Mouse (Mus musculus): ENCODE results near the gene Kcna10.

The Kcna10 gene

DNA sequence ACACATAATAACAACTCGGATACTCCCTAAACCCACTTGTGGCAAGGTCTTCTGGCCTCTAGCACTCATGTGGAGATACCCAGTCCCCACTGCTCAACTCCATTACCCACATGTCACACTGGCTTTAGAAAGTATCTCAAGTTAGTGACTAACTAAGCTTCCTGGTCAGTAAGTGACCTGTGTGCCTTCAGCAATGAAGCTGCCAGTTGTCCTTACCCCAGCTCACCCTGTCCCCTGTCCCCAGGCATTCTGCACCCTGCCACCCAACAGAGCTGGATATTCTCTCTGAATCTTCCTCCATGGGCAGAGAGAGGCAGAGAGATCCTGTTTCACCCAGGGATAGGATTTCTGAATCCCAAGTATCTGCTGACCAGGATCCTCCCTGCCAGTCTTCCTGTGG, at the start of gene Kcna10:
Gene Kcna10 (plus strand): TSS at position 301 of the 400 bp plus-strand sequence.
- no peak for DNase-seq (ENCODE audit: low spot score in 2 of 2)

DNA sequence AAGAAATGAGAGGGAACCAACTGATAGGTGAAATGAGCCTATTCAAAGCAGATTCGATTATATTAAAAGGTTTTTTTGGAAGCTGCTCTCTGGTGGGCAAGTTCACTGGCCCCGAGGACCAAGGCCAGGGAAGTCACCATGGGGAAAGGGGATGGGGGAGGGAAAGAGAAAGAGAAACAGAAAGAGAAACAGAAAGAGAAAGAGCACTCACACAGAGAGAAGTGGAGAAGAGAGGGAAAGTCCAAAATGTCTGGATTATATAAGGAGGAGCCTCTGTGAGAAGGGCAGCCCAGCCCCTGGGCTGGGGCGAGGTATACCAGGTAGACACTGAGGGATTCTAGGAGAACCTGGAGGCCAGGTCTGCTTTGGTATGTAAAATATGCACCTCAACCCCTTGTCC, 48.4 kb upstream of the Kcna10 start:
- no peak for DNase-seq (ENCODE audit: low spot score in 2 of 2)

DNA sequence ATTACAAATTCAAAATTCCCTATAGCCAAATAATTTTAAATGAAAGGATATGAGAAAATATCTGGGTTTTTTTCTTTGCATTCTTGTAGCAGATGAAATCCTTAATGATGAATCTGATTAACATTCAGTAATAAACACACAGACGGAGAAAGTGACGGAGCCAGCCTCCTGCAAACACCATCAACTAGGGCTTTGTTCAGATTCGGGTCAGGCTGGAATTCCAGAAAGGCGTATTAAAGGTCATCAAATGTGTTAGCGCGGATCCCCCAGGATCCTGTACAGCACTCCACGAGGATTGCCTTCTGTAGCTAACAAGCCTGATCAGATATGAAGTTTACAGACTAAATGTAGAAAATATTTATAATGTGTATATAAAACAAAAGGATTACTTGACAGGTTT, 35.7 kb upstream of the Kcna10 start:
- no peak for DNase-seq (ENCODE audit: low spot score in 2 of 2)

DNA sequence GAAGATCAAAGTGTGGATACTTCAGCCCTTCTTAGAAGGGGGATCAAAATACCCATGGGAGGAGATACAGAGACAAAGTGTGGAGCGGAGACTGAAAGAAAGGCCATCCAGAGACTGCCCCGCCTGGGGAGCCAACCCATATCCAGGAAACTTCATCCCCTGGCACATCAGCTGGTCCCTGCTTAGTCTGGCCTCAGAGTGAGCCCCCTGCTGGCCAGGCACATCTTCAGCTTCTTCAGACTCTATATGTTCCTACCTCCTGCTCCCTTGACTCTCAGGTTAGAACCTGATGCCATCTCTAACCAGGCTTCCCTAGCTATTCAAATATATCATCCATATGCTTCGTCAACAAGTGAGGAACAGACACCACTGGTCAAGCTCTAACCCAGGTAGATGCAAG, 33.9 kb upstream of the Kcna10 start:
- DNase-seq (ENCODE audit: low spot score in 2 of 2): no peak

DNA sequence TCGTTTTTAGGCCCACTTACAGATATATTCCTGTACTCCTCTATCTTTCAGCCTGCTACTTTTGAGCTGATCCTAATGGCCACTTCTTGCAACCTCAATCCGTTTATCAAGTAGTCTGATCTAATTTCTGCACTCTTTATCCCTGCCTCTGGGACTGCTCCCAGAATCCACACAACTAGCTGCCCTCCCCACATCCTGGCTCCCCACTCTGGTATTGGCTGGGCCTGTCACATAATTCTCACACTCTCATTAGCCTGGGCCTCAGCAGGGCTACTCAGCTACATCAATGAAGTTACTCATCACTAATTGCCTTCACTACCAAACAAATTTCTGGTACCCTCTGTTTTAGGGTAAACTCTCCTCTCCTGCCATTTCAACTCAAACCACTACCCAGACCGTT, 32.4 kb upstream of the Kcna10 start:
- DNase-seq (ENCODE audit: low spot score in 2 of 2): peak in 1 of 2 experiments; percentile 19

DNA sequence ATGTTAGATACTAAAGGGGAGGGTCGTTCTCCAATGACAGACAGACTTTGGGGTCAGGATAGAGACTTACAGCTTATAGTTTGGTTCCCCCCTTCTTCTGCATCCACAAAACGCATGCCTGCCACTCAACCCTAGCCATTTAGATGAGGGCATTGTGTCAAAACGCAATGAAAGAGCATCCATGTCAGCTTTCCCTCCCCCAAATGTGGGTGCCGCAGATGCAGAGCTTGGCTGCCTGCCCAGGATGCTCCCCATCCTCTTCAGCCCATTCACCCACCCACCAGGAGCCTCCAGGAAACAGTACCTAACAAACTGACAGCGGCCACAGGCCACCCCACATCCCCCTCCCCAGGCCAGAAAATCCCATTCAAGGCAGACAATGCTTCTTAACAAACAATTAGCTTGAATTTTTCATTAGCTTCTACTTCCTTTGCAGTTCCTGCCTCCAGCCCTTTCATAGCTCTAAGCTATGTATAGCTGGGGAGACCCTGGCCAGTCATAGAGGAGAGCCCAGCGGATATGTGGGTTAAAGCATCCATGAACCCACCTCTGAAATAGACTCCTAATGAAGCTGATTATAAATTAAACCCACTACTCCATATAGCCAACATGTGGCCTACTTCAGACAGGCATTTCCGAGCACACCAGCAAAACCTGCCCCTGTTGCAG, 31.9 kb upstream of the Kcna10 start:
- peak in 1 of 2 experiments; percentile 38 for DNase-seq (ENCODE audit: low spot score in 2 of 2)

DNA sequence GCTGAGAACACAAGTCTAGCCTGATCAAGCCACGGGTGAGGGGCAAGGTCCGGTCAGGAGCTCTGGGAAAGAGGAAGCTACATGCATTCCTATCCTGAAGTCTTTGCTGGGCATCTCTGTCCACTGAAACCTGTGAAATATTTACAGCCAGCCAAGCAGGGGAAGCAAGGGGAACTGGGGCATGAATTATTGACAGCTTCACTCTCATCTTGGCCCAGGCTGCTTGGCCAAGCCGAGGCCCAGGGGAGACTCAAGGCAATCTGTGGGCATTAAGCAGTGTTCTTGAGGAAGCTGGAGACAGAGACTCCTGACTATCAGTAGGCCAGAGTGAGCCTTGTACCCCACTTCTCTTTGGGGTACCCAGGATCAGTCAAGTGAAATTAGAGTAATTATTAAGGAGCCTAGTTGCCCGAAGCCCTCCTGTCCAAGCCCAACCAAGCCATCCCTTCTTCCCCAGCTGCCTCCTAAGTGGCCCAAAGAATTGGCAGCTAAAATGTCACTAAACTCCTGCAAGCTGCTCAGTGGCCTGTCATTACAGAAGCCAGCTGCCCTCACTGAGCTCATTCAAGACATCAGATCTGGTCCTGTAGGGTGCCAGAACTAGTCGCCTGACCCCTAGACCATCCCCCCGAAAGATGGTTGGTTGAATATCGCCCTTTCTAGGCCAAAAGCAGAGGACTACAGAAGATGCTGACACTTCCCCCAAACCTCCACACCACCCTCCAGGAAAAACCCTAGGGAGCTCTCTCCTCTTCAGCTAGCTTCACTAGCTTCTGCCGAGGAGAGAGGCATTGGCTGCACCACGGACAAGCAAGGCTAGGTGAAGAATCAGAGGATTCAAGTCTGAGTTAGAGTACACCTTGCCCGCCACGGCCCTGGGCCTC, 28.8 kb upstream of the Kcna10 start:
- DNase-seq (ENCODE audit: low spot score in 2 of 2): no peak

DNA sequence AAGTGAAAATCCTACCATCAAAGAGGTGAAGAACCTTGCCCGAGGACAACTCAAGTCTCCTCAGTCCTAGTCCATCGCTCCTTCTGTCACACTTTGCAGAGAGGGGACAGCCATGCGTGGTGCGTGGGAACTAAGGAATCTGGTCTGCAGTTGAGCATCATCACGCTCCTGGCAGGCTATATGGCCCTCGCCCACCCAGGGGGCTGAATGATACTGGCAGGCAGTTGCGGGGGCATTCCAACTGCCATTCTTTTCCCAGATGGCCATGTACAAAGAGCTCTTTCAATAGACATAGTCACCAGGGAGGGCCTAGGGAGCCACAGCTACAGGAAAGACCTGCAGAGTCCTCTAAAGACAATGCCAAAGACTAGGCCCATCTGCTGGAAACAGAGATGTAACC, 24.0 kb upstream of the Kcna10 start:
- no peak for DNase-seq (ENCODE audit: low spot score in 2 of 2)

DNA sequence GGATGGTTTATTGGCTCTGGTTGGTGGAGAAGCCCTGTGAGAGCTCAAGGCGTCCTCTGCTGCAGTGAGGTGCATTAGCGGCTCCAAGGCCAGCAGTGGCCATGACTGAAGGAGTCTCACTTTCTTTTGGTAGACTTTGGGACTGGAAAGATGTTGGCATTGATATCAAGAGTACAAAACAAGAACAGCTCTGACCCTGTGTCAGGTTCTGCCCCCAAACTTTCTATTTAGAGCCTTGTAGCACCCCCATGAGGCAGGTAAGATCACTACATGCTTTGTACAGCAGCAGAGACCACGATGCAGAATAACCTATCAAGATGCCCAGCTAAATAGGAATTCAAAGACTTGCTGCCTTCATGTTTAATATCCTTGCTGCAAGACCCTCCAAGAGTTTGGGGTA, 23.4 kb upstream of the Kcna10 start:
- DNase-seq (ENCODE audit: low spot score in 2 of 2): peak in 1 of 2 experiments; percentile 31

DNA sequence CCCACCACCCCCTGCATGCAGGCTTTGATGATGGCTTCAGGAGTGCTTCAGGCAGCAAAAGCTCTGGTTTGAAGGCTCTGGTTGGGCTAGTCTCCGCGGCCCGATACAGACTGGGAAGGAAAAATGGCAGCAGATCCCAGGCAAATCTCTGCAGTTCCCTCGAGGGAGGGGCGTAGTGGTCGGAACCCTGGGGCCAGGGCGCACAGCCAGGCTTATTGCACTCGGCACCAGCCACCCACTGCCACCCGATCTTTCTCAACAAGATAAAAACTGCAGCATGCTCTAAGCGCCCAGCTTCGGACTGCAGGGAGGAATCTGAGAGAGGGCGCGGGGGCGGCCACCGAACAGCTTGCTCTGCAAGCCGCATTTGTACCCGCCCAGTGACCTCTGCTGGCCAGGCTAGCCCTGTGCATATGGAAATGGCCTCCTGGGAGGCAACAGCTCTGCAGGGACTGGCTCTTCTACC, 23.0 kb upstream of the Kcna10 start:
- peak; percentile 40 to 52 for DNase-seq (ENCODE audit: low spot score in 2 of 2)

DNA sequence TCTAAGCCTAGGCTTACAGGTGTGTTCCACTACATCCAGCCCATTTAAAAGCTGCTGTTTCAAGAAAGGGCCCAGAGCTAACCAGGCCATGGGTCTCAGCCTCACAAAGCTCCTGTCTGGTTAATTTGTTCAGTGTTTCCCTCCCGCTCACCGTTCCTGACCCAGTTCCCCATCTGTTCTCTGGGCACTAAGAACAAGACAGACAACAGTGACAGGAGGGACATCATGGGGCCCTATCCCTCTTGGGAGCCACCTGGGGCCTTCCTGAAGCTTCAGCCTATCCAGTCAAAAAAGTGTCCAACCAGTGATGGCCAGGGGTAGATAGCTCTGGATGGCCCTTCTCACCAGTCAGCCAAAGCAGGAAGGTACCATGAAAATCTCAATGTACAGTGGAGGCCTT, 20.1 kb upstream of the Kcna10 start:
- DNase-seq (ENCODE audit: low spot score in 2 of 2): no peak

DNA sequence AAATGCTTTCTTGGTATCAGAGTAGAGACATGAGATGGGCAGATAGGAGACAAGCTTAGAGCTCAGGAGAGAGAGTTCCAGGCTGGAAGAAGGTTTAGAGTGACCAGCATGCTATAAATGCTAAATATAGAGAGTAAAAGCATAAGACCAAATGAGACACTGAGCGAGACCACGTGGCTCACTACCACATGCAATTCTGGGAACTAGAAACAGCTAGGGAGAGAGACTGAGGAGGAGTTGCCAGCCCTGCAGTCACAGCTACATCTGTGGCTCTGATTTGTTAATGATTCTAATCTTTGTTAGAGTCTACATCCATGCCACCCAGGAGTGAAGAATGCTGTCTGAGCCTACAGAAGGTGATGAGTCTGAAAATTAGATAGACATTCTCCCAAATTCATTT, 13.3 kb upstream of the Kcna10 start:
- no peak for DNase-seq (ENCODE audit: low spot score in 2 of 2)

DNA sequence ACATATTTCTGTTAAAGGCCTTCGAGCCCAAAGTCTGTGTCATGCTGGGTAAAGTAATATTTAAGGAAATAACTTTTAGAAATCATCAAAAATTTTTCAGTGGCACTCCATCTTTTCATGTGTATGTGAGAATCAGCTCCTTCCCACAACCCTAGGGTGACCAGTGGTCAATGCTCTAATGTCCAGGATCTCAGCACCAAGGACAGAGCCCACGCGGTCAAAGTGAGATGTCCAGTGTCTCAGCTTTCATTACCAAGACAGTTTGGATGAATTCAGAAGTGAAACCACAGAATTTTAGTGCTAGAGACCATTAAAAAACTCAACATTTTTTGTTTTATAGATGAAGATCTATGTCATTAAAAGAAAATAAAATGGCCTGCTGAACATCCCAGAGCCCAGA, 10.9 kb upstream of the Kcna10 start:
- DNase-seq (ENCODE audit: low spot score in 2 of 2): no peak

DNA sequence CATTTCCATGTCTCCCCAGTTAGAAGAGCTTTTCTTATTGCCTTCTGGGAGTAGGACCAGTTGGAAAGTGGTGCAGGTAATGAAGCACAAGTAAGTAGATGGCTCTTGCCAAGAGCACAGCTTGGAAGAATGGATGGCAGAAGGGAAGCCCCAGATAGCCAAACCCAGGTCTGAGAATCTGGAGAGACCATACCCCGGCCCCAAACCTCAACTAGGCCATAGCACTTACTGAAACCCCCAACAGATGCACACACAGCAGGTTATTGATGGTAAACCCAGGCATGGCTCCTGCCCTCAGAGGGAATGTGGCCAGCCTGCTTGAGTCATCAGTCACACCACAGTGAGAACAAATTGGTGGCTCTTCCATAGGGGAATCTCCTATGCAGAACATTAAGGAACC, 10.3 kb upstream of the Kcna10 start:
- DNase-seq (ENCODE audit: low spot score in 2 of 2): no peak

DNA sequence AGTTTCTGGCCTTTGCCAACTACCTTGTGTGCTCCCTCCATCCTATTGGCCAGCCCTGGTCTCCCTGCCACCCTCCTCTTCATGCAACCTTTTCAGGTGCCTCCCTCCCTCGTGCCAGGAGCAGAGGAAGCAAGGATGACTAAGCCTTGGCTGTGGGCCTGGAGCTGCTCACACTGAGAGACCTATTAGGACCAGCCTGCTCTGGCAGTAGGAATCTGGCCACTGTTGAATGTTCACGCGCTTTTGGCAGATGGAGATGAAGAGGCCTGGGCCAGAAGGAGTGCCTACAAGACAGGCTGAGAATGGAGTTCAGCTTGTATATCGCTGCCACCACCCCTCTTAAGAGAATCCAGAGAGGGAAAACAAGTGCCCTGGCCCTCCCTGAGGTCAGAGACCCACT, 7.4 kb upstream of the Kcna10 start:
- no peak for DNase-seq (ENCODE audit: low spot score in 2 of 2)

DNA sequence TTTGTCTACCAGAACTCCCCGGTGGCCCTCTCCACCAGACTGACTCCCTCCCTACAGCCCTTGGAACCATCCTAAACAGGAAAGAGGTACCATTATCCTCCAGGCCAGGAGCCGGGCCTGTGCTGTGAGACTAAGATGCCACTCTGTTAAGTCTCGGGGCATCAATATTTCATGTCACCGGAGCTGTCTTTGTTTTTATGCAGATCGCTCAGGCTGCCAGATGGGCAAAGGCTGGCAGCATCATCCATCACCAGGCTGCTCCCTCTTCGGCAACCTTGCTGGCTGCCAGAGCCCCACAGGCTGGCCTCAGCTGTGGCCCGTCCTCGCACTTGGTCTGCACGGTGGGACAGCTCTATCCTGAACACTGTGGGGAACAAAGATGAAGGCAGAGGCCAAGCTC, 6.4 kb upstream of the Kcna10 start:
- no peak for DNase-seq (ENCODE audit: low spot score in 2 of 2)

DNA sequence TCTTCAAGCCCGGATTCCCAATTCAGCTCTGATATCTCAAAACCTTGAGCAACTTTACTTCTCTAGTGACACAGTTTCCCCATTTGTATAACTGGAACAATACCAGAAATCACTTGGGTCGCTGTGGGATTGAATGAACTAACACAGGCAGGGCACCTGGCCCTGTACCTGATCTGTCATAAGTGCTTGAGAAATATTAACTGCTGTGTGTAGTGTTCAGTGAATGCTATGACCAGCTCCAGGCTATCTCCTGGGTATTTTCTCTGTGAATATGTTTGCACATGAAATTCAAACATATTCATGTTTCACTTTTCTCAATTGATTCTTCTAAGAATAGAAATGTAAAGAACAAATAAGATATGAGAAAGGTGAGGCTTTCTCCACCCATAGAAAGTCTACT, 2.0 kb upstream of the Kcna10 start:
- DNase-seq (ENCODE audit: low spot score in 2 of 2): no peak

DNA sequence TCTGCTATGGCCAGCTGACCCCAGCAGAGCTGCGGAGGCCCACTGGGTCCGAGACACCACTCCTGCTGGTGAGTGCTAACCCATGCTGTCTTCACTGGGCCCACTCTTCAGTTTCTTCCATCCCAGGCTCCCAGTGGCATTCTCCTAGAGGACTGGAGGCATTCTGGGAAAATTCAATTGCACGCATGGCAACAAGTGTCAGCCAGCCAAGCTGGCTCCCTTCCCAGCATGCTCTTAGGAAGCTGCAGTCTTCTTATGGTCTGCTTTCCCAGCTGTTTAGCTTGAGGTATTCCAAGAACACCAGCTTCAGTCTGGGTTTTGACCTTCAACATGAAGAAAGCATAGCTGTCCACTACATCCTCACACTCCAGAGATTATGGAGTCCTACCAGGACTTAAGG, 322 bp downstream of the Kcna10 start:
- DNase-seq (ENCODE audit: low spot score in 2 of 2): no peak

DNA sequence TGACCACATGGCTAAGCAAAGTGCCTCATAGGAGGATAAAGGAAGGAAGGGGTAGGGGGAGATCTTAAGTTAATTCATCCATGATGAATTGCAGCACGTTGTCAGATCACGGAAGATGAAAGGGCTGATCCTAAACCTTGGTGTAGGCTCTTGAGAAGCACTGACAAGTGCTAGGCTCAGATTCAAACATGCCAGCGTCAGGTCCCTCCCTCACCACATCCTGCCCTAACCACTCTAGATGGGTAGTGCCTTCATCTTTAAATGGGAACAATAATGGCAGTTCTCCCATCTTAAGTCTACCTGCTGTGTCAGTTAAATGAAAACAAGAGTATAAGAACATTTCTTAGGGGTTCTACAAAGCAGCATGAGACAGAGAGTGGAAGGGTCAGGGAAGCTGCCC, 2.7 kb downstream of the Kcna10 start:
- DNase-seq (ENCODE audit: low spot score in 2 of 2): no peak

DNA sequence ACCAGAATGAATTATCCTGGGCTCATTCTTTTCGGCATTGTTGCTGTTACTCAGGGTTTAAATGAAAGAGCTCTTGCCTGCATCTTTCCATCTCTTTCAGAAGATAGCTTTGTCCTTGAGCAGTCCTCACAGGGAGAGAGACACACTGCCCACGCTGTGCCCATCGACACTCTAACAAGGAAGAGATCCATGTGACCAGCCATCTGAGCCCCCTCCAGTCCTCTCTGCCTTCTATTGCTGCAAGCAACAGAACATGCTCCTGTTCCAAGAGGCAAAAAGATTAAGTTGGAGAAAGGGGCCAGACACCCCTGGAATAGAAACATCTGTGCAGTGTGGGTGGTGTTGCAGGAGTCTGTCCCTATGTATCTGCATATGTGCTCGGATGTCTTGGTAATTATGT, 4.2 kb downstream of the Kcna10 start:
- DNase-seq (ENCODE audit: low spot score in 2 of 2): no peak

DNA sequence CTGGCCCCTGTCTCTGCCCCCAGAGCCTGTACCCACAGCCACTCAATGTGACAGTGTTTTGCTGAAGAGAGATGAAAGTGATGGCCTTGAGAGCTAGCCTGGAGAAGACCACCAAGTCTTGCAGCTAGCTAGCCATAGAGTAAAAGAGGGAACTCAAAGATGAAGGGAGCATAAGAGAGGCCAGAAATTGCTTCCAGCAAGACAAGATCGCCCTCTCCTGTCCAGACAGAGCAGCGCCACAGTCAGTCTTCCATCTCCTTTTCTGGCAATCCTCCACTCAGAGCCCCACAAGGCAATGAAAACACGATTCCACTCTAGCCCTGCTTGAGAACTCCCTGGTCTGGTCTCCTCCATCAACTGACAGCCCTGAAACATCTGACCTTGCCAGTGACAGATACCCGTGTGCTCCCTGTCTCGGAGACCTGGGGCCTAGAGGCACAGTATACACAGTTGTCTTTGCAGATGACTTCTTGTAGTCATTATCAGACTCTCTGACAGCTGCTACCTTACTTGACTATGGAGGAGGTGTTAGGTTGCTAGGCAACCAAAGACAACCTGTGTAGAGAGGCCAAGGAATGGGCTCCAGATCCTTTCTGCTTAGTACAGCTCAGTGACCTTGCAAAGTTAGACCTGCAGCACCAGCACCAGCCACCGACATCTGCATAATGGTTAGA, 5.5 kb downstream of the Kcna10 start:
- peak; percentile 44 to 71 for DNase-seq (ENCODE audit: low spot score in 2 of 2)

DNA sequence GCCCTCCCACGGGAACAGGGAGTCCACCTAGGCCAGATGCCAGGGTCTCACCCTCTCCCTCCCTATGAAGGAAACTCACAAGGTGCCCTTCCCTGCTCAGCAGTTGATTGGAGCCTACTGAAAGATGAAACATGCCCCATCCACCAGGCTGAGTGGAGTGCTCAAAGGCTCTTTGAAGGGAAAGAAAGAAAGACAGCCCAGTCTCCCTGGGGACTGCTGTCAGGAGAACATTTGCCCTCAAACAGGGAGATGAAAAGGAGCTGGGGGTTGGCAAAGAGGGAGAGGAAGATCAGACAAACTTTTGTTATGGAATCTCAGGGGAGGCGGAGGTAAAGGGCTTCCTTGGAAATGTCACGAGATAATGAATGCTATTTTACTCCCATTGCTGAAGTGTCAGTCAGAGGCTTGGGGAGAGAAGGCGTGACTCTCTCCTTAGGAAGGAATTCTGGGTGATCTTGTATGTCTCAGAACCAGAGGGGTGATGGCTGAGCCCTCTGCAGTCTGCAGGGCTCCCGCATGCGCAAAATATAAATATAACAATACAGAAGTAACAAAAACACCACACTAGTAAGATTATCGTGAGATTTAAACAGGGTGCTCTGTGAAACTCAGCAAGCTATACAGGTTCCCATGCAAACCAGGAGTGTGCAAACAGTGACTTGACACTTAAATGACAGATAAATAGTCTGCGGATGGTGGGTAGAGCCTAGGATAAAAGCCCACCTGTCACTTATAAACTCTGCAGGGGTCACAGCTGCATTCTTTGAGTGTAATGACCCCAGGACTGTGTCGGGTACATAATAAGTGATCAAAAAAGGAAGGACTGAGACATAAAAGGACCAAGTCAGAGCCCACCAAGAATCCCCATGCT, 18.7 kb downstream of the Kcna10 start:
- DNase-seq (ENCODE audit: low spot score in 2 of 2): no peak
